Mouse (Mus musculus): ENCODE measurements at regions not wholly inside any gene's neighbourhood (a gene's known extent, or its start where the extent isn't known, plus 50 kb on each side); places are given as distances from the start of the nearest gene placed in this dataset.

GRCm38 (mm10) chr17:83287381-83288142 is 63.2 kb upstream of the Eml4 start:
- Histone ChIP-seq H3K27ac (replicated peaks; ENCODE audit: low read depth, low read length) (0 out of 2 replicates have a peak overlapping the region, but pooled peaks have one; percentile 33), H3K27me3 (ENCODE audit: control insufficient read depth, insufficient read depth, low read length) (no peaks in the 10 kb centered on the region), H3K9ac (ENCODE audit: low read depth, low read length, severe bottlenecking) (no peak overlapping the region), H3K4me1 (ENCODE audit: control insufficient read depth, insufficient read depth, low read length) (peaks cover 6% of the 10 kb centered on the region), H3K4me3 (replicated peaks; ENCODE audit: low read length) (no peak overlapping the region), H3K36me3 (ENCODE audit: control insufficient read depth, insufficient read depth, low read length) (no peaks in the 10 kb centered on the region), H3K9me3 (ENCODE audit: control insufficient read depth, low read length) (no peaks in the 10 kb centered on the region), H3K4me2 (replicated peaks; ENCODE audit: low read depth, low read length, severe bottlenecking) (peak overlapping the region; percentile 24)
- ATAC-seq (ENCODE audit: low FRiP score, low read depth) (peak; percentile 81), DNase-seq (ENCODE audit: low spot score) (no peak)
- no peak for TF ChIP-seq POLR2A (IDR thresholded peaks at IDR 0.05; ENCODE audit: borderline replicate concordance, extremely low read depth, insufficient read depth, insufficient read length)
- WGBS, result 43% methylated on average over 6 of the region's 6 CpGs

- Histone ChIP-seq H3K4me2 (replicated peaks; ENCODE audit: low read depth, low read length, severe bottlenecking) (peak overlapping the region; percentile 24), H3K27ac (replicated peaks; ENCODE audit: low read depth, low read length) (0 out of 2 replicates have a peak overlapping the region, but pooled peaks have one; percentile 33), H3K4me1 (ENCODE audit: control insufficient read depth, insufficient read depth, low read length) (peaks cover 6% of the 10 kb centered on the region), H3K36me3 (ENCODE audit: control insufficient read depth, insufficient read depth, low read length) (no peaks in the 10 kb centered on the region), H3K9ac (ENCODE audit: low read depth, low read length, severe bottlenecking) (no peak overlapping the region), H3K4me3 (replicated peaks; ENCODE audit: low read length) (no peak overlapping the region), H3K9me3 (ENCODE audit: control insufficient read depth, low read length) (no peaks in the 10 kb centered on the region), H3K27me3 (ENCODE audit: control insufficient read depth, insufficient read depth, low read length) (no peaks in the 10 kb centered on the region)
- 8% methylated on average over 7 of the region's 7 CpGs for WGBS
- ATAC-seq (ENCODE audit: low FRiP score, low read depth) (peak; percentile 81), DNase-seq (ENCODE audit: low spot score) (peak; percentile 67)
- TF ChIP-seq POLR2A (IDR thresholded peaks at IDR 0.05; ENCODE audit: borderline replicate concordance, extremely low read depth, insufficient read depth, insufficient read length), result no peak
Measured at GRCm38 (mm10) chr17:83288143-83288492, 62.6 kb upstream of the Eml4 start.

GRCm38 (mm10) chr17:83295526-83296238 is 55.0 kb upstream of the Eml4 start:
- no peaks in the 10 kb centered on the region for H3K4me1 ChIP-seq (ENCODE audit: control insufficient read depth, insufficient read depth, low read length)
- no peaks in the 10 kb centered on the region for H3K27me3 ChIP-seq (ENCODE audit: control insufficient read depth, insufficient read depth, low read length)
- no peak for TF ChIP-seq POLR2A (IDR thresholded peaks at IDR 0.05; ENCODE audit: borderline replicate concordance, extremely low read depth, insufficient read depth, insufficient read length)
- no peak overlapping the region for H3K9ac ChIP-seq (ENCODE audit: low read depth, low read length, severe bottlenecking)
- no peaks in the 10 kb centered on the region for H3K9me3 ChIP-seq (ENCODE audit: control insufficient read depth, low read length)
- ATAC-seq (ENCODE audit: low FRiP score, low read depth), result no peak
- peak; percentile 70 for DNase-seq (ENCODE audit: low spot score)
- 63% methylated on average over 13 of the region's 13 CpGs for WGBS
- H3K36me3 ChIP-seq (ENCODE audit: control insufficient read depth, insufficient read depth, low read length), result no peaks in the 10 kb centered on the region
- H3K4me2 ChIP-seq (replicated peaks; ENCODE audit: low read depth, low read length, severe bottlenecking), result no peak overlapping the region
- H3K4me3 ChIP-seq (replicated peaks; ENCODE audit: low read length), result no peak overlapping the region
- no peak overlapping the region for H3K27ac ChIP-seq (replicated peaks; ENCODE audit: low read depth, low read length)

GRCm38 (mm10) chr17:83297379-83298121 is 53.2 kb upstream of the Eml4 start:
- no peak for TF ChIP-seq POLR2A (IDR thresholded peaks at IDR 0.05; ENCODE audit: borderline replicate concordance, extremely low read depth, insufficient read depth, insufficient read length)
- no peak overlapping the region for H3K4me3 ChIP-seq (replicated peaks; ENCODE audit: low read length)
- DNase-seq (ENCODE audit: low spot score), result no peak
- H3K9me3 ChIP-seq (ENCODE audit: control insufficient read depth, low read length), result no peaks in the 10 kb centered on the region
- 71% methylated on average over 6 of the region's 6 CpGs for WGBS
- no peaks in the 10 kb centered on the region for H3K4me1 ChIP-seq (ENCODE audit: control insufficient read depth, insufficient read depth, low read length)
- no peak overlapping the region for H3K9ac ChIP-seq (ENCODE audit: low read depth, low read length, severe bottlenecking)
- no peak overlapping the region for H3K4me2 ChIP-seq (replicated peaks; ENCODE audit: low read depth, low read length, severe bottlenecking)
- H3K36me3 ChIP-seq (ENCODE audit: control insufficient read depth, insufficient read depth, low read length), result no peaks in the 10 kb centered on the region
- no peaks in the 10 kb centered on the region for H3K27me3 ChIP-seq (ENCODE audit: control insufficient read depth, insufficient read depth, low read length)
- H3K27ac ChIP-seq (replicated peaks; ENCODE audit: low read depth, low read length), result no peak overlapping the region
- ATAC-seq (ENCODE audit: low FRiP score, low read depth), result no peak

Data from limb, embryonic 14.5 days (tissue).